Mouse (Mus musculus) erythroblast, embryonic 14.5 days (primary cell): Measurements from ENCODE around the gene Pkp4.

ENCODE experiments used
- GATA1 ChIP-seq: IDR thresholded peaks from 2 replicates; pipeline ENCODE4 v1.6.1; 2012; ENCODE audit warnings: low read length, inconsistent platforms, mixed read lengths
- TAL1 ChIP-seq: IDR thresholded peaks from 3 replicates; pipeline ENCODE4 v1.6.1; 2012; ENCODE audit warnings: low read length, inconsistent platforms, mixed read lengths

DNA sequence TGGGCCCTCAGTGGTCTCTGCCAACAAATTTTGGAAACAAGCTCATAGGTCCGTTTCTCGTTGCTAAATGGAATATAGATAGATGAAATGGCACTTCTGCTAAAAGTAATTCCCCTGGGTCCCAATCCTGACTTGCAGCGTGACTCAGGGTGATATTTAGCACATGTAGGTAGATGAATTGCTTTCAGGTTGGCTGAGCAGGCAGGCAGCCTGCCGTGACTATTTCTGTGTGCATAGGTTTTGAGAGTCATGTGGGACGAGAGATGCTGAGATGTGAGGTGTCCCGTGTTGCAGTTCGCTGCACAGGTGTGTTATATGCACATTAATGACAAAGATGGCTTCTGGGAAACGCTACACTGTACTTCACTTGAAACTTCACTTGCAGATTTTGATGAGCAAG, 111.2 kb downstream of the Pkp4 start:
- TF ChIP-seq GATA1: no peak
- no peak for TF ChIP-seq TAL1
